Mouse (Mus musculus): ENCODE results near the gene Ap3b1. TPM values are rescaled to one million over a fixed set of nuclear protein-coding genes. Genes with fewer than 3 reads are reported as not detected.

Gene Ap3b1
- total RNA-seq, 2 experiments from 2014 or later: 21.9 to 24.5 TPM

GRCm38 (mm10) chr13:94577177-94577540, 218.4 kb downstream of the Ap3b1 start:
- no peak for DNase-seq (ENCODE audit: low spot score)

- DNase-seq (ENCODE audit: low spot score): no peak
These were observed 236.5 kb downstream of the Ap3b1 start for GRCm38 (mm10) chr13:94595289-94595688.

- no peak for DNase-seq (ENCODE audit: low spot score)
These were observed 237.1 kb downstream of the Ap3b1 start for GRCm38 (mm10) chr13:94595701-94596361.

GRCm38 (mm10) chr13:94596386-94597033, 237.8 kb downstream of the Ap3b1 start:
- DNase-seq (ENCODE audit: low spot score): no peak

GRCm38 (mm10) chr13:94599718-94600117, 241.0 kb downstream of the Ap3b1 start:
- no peak for DNase-seq (ENCODE audit: low spot score)

- no peak for DNase-seq (ENCODE audit: low spot score)
These were observed 248.5 kb downstream of the Ap3b1 start for GRCm38 (mm10) chr13:94607035-94607860.

- no peak for DNase-seq (ENCODE audit: low spot score)
These were observed 249.1 kb downstream of the Ap3b1 start for GRCm38 (mm10) chr13:94607861-94608223.

- no peak for DNase-seq (ENCODE audit: low spot score)
These were observed 249.7 kb downstream of the Ap3b1 start for GRCm38 (mm10) chr13:94608420-94608831.

GRCm38 (mm10) chr13:94608947-94609346, 250.2 kb downstream of the Ap3b1 start:
- DNase-seq (ENCODE audit: low spot score): no peak

Small RNA genes lying within 50 kb of the gene (microRNA-seq; reads per million reads assigned to microRNA genes)
- gene Gm25109: not detected

Other genes with a start within 250 kb of the Ap3b1 start
- 10 to 100 TPM; 19.6 to 22.6 TPM for gene Scamp1, start 73.1 kb upstream of the Ap3b1 start, total RNA-seq (2021)

All from gastrocnemius, adult 18-20 months (tissue).